Mouse (Mus musculus): ENCODE results near the gene Galnt7.

DNA sequence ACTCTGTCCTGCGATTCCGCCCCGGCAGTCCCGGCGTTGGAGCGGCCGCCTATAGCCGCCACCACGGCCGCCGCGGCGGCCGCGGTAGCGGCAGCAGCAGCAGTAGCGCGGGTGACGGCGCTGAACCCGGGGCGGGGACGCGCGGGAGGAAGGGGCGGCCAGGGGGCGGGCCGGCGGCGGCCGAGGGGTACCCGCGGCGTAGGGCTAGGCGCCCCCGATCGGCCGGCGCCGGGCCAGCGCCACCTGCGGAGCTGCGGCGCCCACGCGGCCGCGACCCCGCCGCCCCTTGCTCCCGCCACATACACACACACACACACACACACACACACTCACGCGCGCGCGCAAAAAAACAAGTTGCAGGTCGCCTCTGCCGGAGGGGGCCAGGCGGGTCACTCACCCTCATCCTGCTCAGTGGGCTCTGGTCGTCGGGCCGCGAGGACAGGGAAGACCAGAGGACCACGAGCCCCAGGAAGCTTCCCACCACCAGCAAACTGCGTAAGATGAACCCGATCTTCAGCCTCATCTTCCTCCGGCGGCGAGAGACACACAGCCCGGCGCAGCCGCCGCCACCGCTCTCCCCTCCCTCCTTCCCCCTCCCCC, at the start of gene Galnt7:
- TF ChIP-seq CTCF (IDR thresholded peaks at IDR 0.05; ENCODE audit: borderline replicate concordance, extremely low read depth, insufficient read depth, insufficient read length) (no peak), POLR2A (IDR thresholded peaks at IDR 0.05; ENCODE audit: borderline replicate concordance, extremely low read depth, insufficient read depth, insufficient read length, poor library complexity, severe bottlenecking) (peak; percentile 73)

Data from brain, embryonic 14.5 days (tissue).